Mouse (Mus musculus) C2C12 (cell line): ENCODE measurements around the gene Map3k12. TPM values are rescaled to one million over a fixed set of nuclear protein-coding genes. Genes with fewer than 3 reads are reported as not detected.
A peak's percentile ranks its signal among the peaks of the same experiment; 100 is the strongest.

Source experiments
- H3K27me3 ChIP-seq: one replicate; pipeline ENCODE4 v1.6.1; 2011; ENCODE audit not compliant: control insufficient read depth, insufficient read depth, insufficient read length
- H3K36me3 ChIP-seq: one replicate; pipeline ENCODE4 v1.6.1; 2011; ENCODE audit not compliant: control insufficient read depth, insufficient read depth
- H3K4me3 ChIP-seq: one replicate; pipeline ENCODE4 v1.5.1; 2011; ENCODE audit warnings: mild to moderate bottlenecking, control low read depth; ENCODE audit not compliant: poor library complexity, insufficient read depth, severe bottlenecking
- H3K79me2 ChIP-seq: one replicate; pipeline ENCODE4 v1.6.1; 2011; ENCODE audit not compliant: control insufficient read depth, insufficient read depth
- H3K79me3 ChIP-seq: one replicate; pipeline ENCODE4 v1.6.1; 2011; ENCODE audit warnings: low read depth, control low read depth
- H3ac ChIP-seq: one replicate; pipeline ENCODE3; 2011; ENCODE audit warnings: low read depth; ENCODE audit not compliant: control insufficient read depth, insufficient read length
- CEBPB ChIP-seq: IDR thresholded peaks from one replicate; pipeline ENCODE4 v1.6.1; 2011; ENCODE audit warnings: low read depth, mild to moderate bottlenecking, control low read depth, moderate library complexity
- CTCF ChIP-seq: IDR thresholded peaks from one replicate; pipeline ENCODE4 v1.5.1; 2011; ENCODE audit not compliant: control insufficient read depth, insufficient read depth, insufficient read length
- FOSL1 ChIP-seq: IDR thresholded peaks from one replicate; pipeline ENCODE4 v1.8.0; 2011; ENCODE audit warnings: mild to moderate bottlenecking, low read length; ENCODE audit not compliant: poor library complexity, insufficient read depth, severe bottlenecking
- MAX ChIP-seq: IDR thresholded peaks from one replicate; pipeline ENCODE4 v1.6.1; 2011; ENCODE audit warnings: mild to moderate bottlenecking, control low read depth
- MYOD1 ChIP-seq: IDR thresholded peaks from one replicate; pipeline ENCODE4 v1.6.1; 2011; ENCODE audit warnings: low read depth; ENCODE audit not compliant: control insufficient read depth, insufficient read length
- MYOG ChIP-seq: IDR thresholded peaks from one replicate; pipeline ENCODE4 v1.6.1; 2011; ENCODE audit not compliant: control insufficient read depth, insufficient read length; ENCODE audit errors: extremely low read depth
- USF1 ChIP-seq: IDR thresholded peaks from one replicate; pipeline ENCODE4 v1.6.1; 2011; ENCODE audit warnings: low read depth, mild to moderate bottlenecking, control low read depth, moderate library complexity
- polyA plus RNA-seq: library from polyadenylated mRNA; unstranded; fragments of >200 nt; fragmentation: generic; extraction: Trizol; gene quantifications from one replicate; pipeline ENCODE4 v1.2.1, GENCODE M21; 2012; ENCODE audit warnings: missing spikeins

Gene Map3k12
- polyA plus RNA-seq, 1 experiment: 11.2 TPM

DNA sequence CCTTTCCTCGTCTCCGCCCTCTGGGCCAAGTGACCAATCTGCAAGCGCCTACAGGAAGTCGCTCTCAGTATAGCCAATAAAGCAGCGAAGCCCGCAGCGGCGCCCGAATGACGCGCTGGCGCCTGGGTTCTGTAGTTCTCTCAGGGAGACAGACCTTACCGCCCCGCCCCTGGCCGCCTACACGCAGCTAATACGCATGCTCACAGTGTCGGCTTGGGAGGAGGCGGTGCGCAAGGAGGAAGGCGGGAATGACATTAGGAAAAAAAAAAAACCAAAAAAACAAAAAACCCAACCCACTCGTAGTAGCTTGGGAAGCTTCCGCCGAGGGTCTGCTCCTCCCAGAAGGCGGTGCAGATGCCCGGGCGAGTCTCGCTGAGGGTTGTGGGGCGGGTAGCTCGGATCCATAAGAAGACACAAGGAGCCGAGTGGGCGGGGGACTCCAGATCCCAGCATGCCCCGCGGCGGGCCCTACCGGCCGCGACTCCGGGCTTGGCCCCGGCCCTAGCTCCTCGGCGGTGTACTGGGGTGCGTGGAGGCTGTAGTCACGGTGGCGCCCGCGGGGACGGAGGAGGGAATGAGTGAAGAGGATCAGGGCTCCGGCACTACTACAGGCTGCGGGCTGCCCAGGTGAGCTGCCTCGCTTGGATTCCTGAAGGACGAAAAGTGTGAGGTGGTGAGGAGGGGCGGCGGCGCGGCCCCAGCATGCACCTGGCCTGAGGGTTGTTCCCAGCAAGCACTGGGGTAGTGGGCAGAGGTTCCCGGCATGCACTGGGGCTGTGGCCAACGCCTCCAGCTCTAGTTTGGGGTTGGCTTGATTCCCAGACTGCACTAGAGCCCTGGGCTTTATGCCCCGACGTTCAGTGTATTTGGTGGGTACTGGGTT, 1.4 kb upstream of the Map3k12 start, which contains the start of gene Tarbp2:
TSS of gene Tarbp2 (plus strand) at position 217 of the 883 bp plus-strand sequence.
- H3ac ChIP-seq: peak within 1 kb of the TSS; percentile 88
- H3K79me2 ChIP-seq: peaks cover 59% of the 10 kb centered on the region
- H3K4me3 ChIP-seq: peak within 1 kb of the TSS; percentile 75
- no peak for TF ChIP-seq CTCF
- peak; percentile 39 for TF ChIP-seq MAX
- H3K36me3 ChIP-seq: peaks cover 38% of the 10 kb centered on the region
- no peaks in the 10 kb centered on the region for H3K27me3 ChIP-seq
- H3K79me3 ChIP-seq: peaks cover 36% of the 10 kb centered on the region

DNA sequence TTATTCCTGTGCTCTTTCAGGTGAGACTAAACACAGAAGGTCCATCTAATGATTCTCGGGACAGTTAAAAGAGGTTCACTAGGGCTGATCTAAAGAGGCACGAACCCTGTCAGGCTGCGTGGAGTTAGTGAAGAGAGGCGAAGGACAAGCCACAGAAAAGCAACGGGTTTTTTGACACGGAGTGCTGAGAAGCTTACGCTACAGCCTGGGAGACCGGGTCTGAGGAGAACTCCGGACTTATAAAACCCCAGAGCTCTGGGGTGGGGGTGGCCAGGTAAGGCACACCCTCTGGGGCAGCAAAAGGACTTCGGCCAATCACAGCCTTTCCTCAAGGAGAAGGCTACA, 739 bp upstream of the Map3k12 start:
- Histone ChIP-seq H3K4me3 (peak overlapping the region; percentile 75), H3K79me3 (peaks cover 36% of the 10 kb centered on the region), H3K27me3 (no peaks in the 10 kb centered on the region), H3ac (peak overlapping the region; percentile 25), H3K36me3 (peaks cover 34% of the 10 kb centered on the region), H3K79me2 (peaks cover 66% of the 10 kb centered on the region)
- TF ChIP-seq CTCF: no peak
- no peak for TF ChIP-seq MYOD1
- no peak for TF ChIP-seq FOSL1
- TF ChIP-seq USF1: no peak
- TF ChIP-seq CEBPB: no peak
- no peak for TF ChIP-seq MYOG
- TF ChIP-seq MAX: peak; percentile 29

GRCm38 (mm10) chr15:102516293-102516692, 571 bp downstream of the Map3k12 start:
- TF ChIP-seq MAX (no peak), MYOG (no peak), USF1 (no peak), FOSL1 (no peak), MYOD1 (no peak), CEBPB (no peak), CTCF (no peak)
- H3K4me3 ChIP-seq: peak overlapping the region; percentile 75
- peaks cover 36% of the 10 kb centered on the region for H3K79me3 ChIP-seq
- H3K79me2 ChIP-seq: peaks cover 69% of the 10 kb centered on the region
- no peaks in the 10 kb centered on the region for H3K27me3 ChIP-seq
- H3K36me3 ChIP-seq: peaks cover 21% of the 10 kb centered on the region
- H3ac ChIP-seq: peak overlapping the region; percentile 88

- peaks cover 16% of the 10 kb centered on the region for H3K36me3 ChIP-seq
- peaks cover 35% of the 10 kb centered on the region for H3K79me3 ChIP-seq
- TF ChIP-seq FOSL1: no peak
- H3K4me3 ChIP-seq: peak overlapping the region; percentile 75
- H3ac ChIP-seq: peak overlapping the region; percentile 88
- H3K79me2 ChIP-seq: peaks cover 66% of the 10 kb centered on the region
- no peaks in the 10 kb centered on the region for H3K27me3 ChIP-seq
Observed at GRCm38 (mm10) chr15:102515791-102516190, 1.1 kb downstream of the Map3k12 start.

DNA sequence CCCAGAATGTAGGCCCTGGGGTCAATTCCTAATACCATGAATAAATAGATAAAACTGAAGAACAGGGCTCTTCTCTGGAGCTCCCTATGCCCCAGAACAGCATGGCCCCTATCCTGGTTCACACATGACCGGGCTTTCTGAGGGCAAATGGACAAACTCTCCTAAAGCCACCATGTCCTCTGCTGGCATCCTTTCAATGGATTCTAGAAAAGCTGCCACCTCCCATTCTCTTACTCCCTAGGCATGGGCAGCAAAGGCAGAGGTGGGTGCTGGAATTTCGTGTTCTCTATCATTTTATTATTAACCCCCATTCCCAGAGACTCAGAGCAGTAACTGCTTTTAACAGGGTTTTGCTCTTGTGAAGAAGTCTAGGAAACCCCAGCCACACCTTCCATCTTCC, 1.6 kb downstream of the Map3k12 start:
- peaks cover 62% of the 10 kb centered on the region for H3K79me2 ChIP-seq
- H3K27me3 ChIP-seq: no peaks in the 10 kb centered on the region
- peaks cover 10% of the 10 kb centered on the region for H3K36me3 ChIP-seq
- no peak overlapping the region for H3K4me3 ChIP-seq
- peaks cover 30% of the 10 kb centered on the region for H3K79me3 ChIP-seq
- TF ChIP-seq FOSL1 (no peak), USF1 (no peak), MYOD1 (no peak), CEBPB (no peak), MAX (no peak), CTCF (no peak)
- no peak overlapping the region for H3ac ChIP-seq

DNA sequence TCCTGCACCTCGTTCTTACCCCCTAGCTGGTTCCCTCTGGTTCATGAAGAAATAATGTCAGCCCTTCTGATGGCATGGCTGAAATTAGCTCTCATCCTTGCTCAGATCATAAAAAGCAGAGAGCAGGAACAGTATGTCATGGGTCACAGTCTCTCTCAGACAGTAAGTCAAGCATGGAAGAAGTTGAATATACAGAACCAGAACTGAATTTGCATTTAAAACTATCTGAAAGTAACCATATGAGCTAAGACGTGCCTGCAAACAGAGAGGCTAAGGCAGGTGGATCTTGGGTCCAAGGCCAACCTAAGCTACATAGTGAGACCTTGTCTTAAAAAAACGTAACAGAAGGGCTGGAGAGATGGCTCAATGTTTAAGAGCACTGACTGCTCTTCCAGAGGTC, 3.9 kb downstream of the Map3k12 start:
- TF ChIP-seq MYOD1 (no peak), MYOG (no peak), CEBPB (no peak), FOSL1 (no peak), MAX (no peak), CTCF (no peak), USF1 (no peak)
- H3K4me3 ChIP-seq: no peak overlapping the region
- no peaks in the 10 kb centered on the region for H3K36me3 ChIP-seq
- peaks cover 49% of the 10 kb centered on the region for H3K79me2 ChIP-seq
- H3K27me3 ChIP-seq: no peaks in the 10 kb centered on the region
- H3K79me3 ChIP-seq: peaks cover 14% of the 10 kb centered on the region
- no peak overlapping the region for H3ac ChIP-seq
